Mouse (Mus musculus): ENCODE measurements at regions not wholly inside any gene's neighbourhood (a gene's known extent, or its start where the extent isn't known, plus 50 kb on each side); places are given as distances from the start of the nearest gene placed in this dataset.
"Not testable (repeated sequence)": the region's sequence is repeated elsewhere in the genome, so short reads cannot be mapped to it uniquely, and the experiment has no call there.

- no peaks in the 10 kb centered on the region for H3K27me3 ChIP-seq (ENCODE audit: control insufficient read depth, insufficient read depth, low read length)
- 94% methylated on average over 6 of the region's 6 CpGs for WGBS
- ATAC-seq (replicated peaks; ENCODE audit: insufficient number of reproducible peaks, low FRiP score, low TSS enrichment, low read depth) = no peak
Measured at GRCm38 (mm10) chr5:28784339-28784966, 317.4 kb upstream of the Shh start.

GRCm38 (mm10) chr5:28775648-28776359 is 308.7 kb upstream of the Shh start:
- ATAC-seq (replicated peaks; ENCODE audit: insufficient number of reproducible peaks, low FRiP score, low TSS enrichment, low read depth) (no peak), DNase-seq (ENCODE audit: low spot score) (no peak)
- Histone ChIP-seq H3K9me3 (replicated peaks; ENCODE audit: control insufficient read depth, low read length) (no peaks in the 10 kb centered on the region), H3K4me3 (ENCODE audit: low read depth, low read length) (no peak overlapping the region), H3K4me1 (ENCODE audit: control insufficient read depth, insufficient read depth, low read length) (no peaks in the 10 kb centered on the region), H3K36me3 (replicated peaks; ENCODE audit: control insufficient read depth, insufficient read depth, low read depth, low read length) (no peaks in the 10 kb centered on the region), H3K27ac (replicated peaks; ENCODE audit: low read depth, low read length) (no peak overlapping the region), H3K9ac (replicated peaks; ENCODE audit: low read length) (no peak overlapping the region), H3K4me2 (ENCODE audit: low read depth, low read length) (no peak overlapping the region), H3K27me3 (ENCODE audit: control insufficient read depth, insufficient read depth, low read length) (no peaks in the 10 kb centered on the region)
- 73% methylated on average over 2 of the region's 2 CpGs for WGBS

More at GRCm38 (mm10) chr5:28784339-28784966, 317.4 kb upstream of the Shh start:
- DNase-seq (ENCODE audit: low spot score) = no peak
- Histone ChIP-seq H3K4me1 (ENCODE audit: control insufficient read depth, insufficient read depth, low read length) (no peaks in the 10 kb centered on the region), H3K9me3 (replicated peaks; ENCODE audit: control insufficient read depth, low read length) (no peaks in the 10 kb centered on the region), H3K36me3 (replicated peaks; ENCODE audit: control insufficient read depth, insufficient read depth, low read depth, low read length) (no peaks in the 10 kb centered on the region), H3K4me2 (ENCODE audit: low read depth, low read length) (no peak overlapping the region), H3K9ac (replicated peaks; ENCODE audit: low read length) (no peak overlapping the region), H3K27ac (replicated peaks; ENCODE audit: low read depth, low read length) (no peak overlapping the region), H3K4me3 (ENCODE audit: low read depth, low read length) (no peak overlapping the region)

GRCm38 (mm10) chr5:28771796-28772195 is 304.7 kb upstream of the Shh start:
- no peak for DNase-seq (ENCODE audit: low spot score)

GRCm38 (mm10) chr5:28756171-28756948 is 289.3 kb upstream of the Shh start:
- H3K36me3 ChIP-seq (replicated peaks; ENCODE audit: control insufficient read depth, insufficient read depth, low read depth, low read length) = no peaks in the 10 kb centered on the region
- no peak overlapping the region for H3K4me2 ChIP-seq (ENCODE audit: low read depth, low read length)
- ATAC-seq (replicated peaks; ENCODE audit: insufficient number of reproducible peaks, low FRiP score, low TSS enrichment, low read depth) = no peak
- no peak for DNase-seq (ENCODE audit: low spot score)
- no peak overlapping the region for H3K27ac ChIP-seq (replicated peaks; ENCODE audit: low read depth, low read length)
- no peaks in the 10 kb centered on the region for H3K4me1 ChIP-seq (ENCODE audit: control insufficient read depth, insufficient read depth, low read length)
- H3K9me3 ChIP-seq (replicated peaks; ENCODE audit: control insufficient read depth, low read length) = no peaks in the 10 kb centered on the region
- no peak overlapping the region for H3K4me3 ChIP-seq (ENCODE audit: low read depth, low read length)
- no peaks in the 10 kb centered on the region for H3K27me3 ChIP-seq (ENCODE audit: control insufficient read depth, insufficient read depth, low read length)
- WGBS = 84% methylated on average over 6 of the region's 6 CpGs
- H3K9ac ChIP-seq (replicated peaks; ENCODE audit: low read length) = no peak overlapping the region

More at GRCm38 (mm10) chr5:28771796-28772195, 304.7 kb upstream of the Shh start:
- Histone ChIP-seq H3K4me3 (ENCODE audit: low read depth, low read length) (no peak overlapping the region), H3K36me3 (replicated peaks; ENCODE audit: control insufficient read depth, insufficient read depth, low read depth, low read length) (no peaks in the 10 kb centered on the region), H3K4me1 (ENCODE audit: control insufficient read depth, insufficient read depth, low read length) (no peaks in the 10 kb centered on the region), H3K4me2 (ENCODE audit: low read depth, low read length) (no peak overlapping the region), H3K27me3 (ENCODE audit: control insufficient read depth, insufficient read depth, low read length) (no peaks in the 10 kb centered on the region), H3K9me3 (replicated peaks; ENCODE audit: control insufficient read depth, low read length) (no peaks in the 10 kb centered on the region), H3K27ac (replicated peaks; ENCODE audit: low read depth, low read length) (no peak overlapping the region), H3K9ac (replicated peaks; ENCODE audit: low read length) (no peak overlapping the region)
- ATAC-seq (replicated peaks; ENCODE audit: insufficient number of reproducible peaks, low FRiP score, low TSS enrichment, low read depth) = no peak
- WGBS = 98% methylated on average over 1 of the region's 1 CpGs

GRCm38 (mm10) chr5:28751821-28752220 is 284.8 kb upstream of the Shh start:
- H3K9ac ChIP-seq (replicated peaks; ENCODE audit: low read length); ATAC-seq (replicated peaks; ENCODE audit: insufficient number of reproducible peaks, low FRiP score, low TSS enrichment, low read depth): not testable (repeated sequence)

GRCm38 (mm10) chr5:28734768-28735167 is 267.7 kb upstream of the Shh start:
- DNase-seq (ENCODE audit: low spot score) (no peak), ATAC-seq (replicated peaks; ENCODE audit: insufficient number of reproducible peaks, low FRiP score, low TSS enrichment, low read depth) (no peak)
- H3K4me3 ChIP-seq (ENCODE audit: low read depth, low read length) = no peak overlapping the region
- no peaks in the 10 kb centered on the region for H3K9me3 ChIP-seq (replicated peaks; ENCODE audit: control insufficient read depth, low read length)
- H3K36me3 ChIP-seq (replicated peaks; ENCODE audit: control insufficient read depth, insufficient read depth, low read depth, low read length) = no peaks in the 10 kb centered on the region
- 86% methylated on average over 3 of the region's 3 CpGs for WGBS
- no peaks in the 10 kb centered on the region for H3K27me3 ChIP-seq (ENCODE audit: control insufficient read depth, insufficient read depth, low read length)
- H3K4me2 ChIP-seq (ENCODE audit: low read depth, low read length) = no peak overlapping the region
- no peak overlapping the region for H3K9ac ChIP-seq (replicated peaks; ENCODE audit: low read length)
- no peaks in the 10 kb centered on the region for H3K4me1 ChIP-seq (ENCODE audit: control insufficient read depth, insufficient read depth, low read length)
- no peak overlapping the region for H3K27ac ChIP-seq (replicated peaks; ENCODE audit: low read depth, low read length)

More at GRCm38 (mm10) chr5:28751821-28752220, 284.8 kb upstream of the Shh start:
- H3K27ac ChIP-seq (replicated peaks; ENCODE audit: low read depth, low read length); H3K9me3 ChIP-seq (replicated peaks; ENCODE audit: control insufficient read depth, low read length); H3K4me1 ChIP-seq (ENCODE audit: control insufficient read depth, insufficient read depth, low read length); DNase-seq (ENCODE audit: low spot score); H3K36me3 ChIP-seq (replicated peaks; ENCODE audit: control insufficient read depth, insufficient read depth, low read depth, low read length); H3K4me2 ChIP-seq (ENCODE audit: low read depth, low read length); H3K27me3 ChIP-seq (ENCODE audit: control insufficient read depth, insufficient read depth, low read length); H3K4me3 ChIP-seq (ENCODE audit: low read depth, low read length): not testable (repeated sequence)

GRCm38 (mm10) chr5:28722067-28722466 is 255.0 kb upstream of the Shh start:
- H3K9me3 ChIP-seq (replicated peaks; ENCODE audit: control insufficient read depth, low read length) = no peaks in the 10 kb centered on the region
- no peaks in the 10 kb centered on the region for H3K4me1 ChIP-seq (ENCODE audit: control insufficient read depth, insufficient read depth, low read length)
- 84% methylated on average over 3 of the region's 3 CpGs for WGBS
- H3K4me3 ChIP-seq (ENCODE audit: low read depth, low read length) = no peak overlapping the region
- H3K27ac ChIP-seq (replicated peaks; ENCODE audit: low read depth, low read length) = no peak overlapping the region
- H3K36me3 ChIP-seq (replicated peaks; ENCODE audit: control insufficient read depth, insufficient read depth, low read depth, low read length) = no peaks in the 10 kb centered on the region
- no peak overlapping the region for H3K4me2 ChIP-seq (ENCODE audit: low read depth, low read length)
- H3K9ac ChIP-seq (replicated peaks; ENCODE audit: low read length) = no peak overlapping the region
- DNase-seq (ENCODE audit: low spot score) (no peak), ATAC-seq (replicated peaks; ENCODE audit: insufficient number of reproducible peaks, low FRiP score, low TSS enrichment, low read depth) (no peak)
- no peaks in the 10 kb centered on the region for H3K27me3 ChIP-seq (ENCODE audit: control insufficient read depth, insufficient read depth, low read length)

- WGBS = 95% methylated on average over 4 of the region's 4 CpGs
- H3K27ac ChIP-seq (replicated peaks; ENCODE audit: low read depth, low read length) = no peak overlapping the region
- no peaks in the 10 kb centered on the region for H3K4me1 ChIP-seq (ENCODE audit: control insufficient read depth, insufficient read depth, low read length)
- no peaks in the 10 kb centered on the region for H3K27me3 ChIP-seq (ENCODE audit: control insufficient read depth, insufficient read depth, low read length)
- H3K4me2 ChIP-seq (ENCODE audit: low read depth, low read length) = no peak overlapping the region
- ATAC-seq (replicated peaks; ENCODE audit: insufficient number of reproducible peaks, low FRiP score, low TSS enrichment, low read depth) = no peak
- H3K9me3 ChIP-seq (replicated peaks; ENCODE audit: control insufficient read depth, low read length) = no peaks in the 10 kb centered on the region
- no peak for DNase-seq (ENCODE audit: low spot score)
- H3K9ac ChIP-seq (replicated peaks; ENCODE audit: low read length) = no peak overlapping the region
- no peaks in the 10 kb centered on the region for H3K36me3 ChIP-seq (replicated peaks; ENCODE audit: control insufficient read depth, insufficient read depth, low read depth, low read length)
- H3K4me3 ChIP-seq (ENCODE audit: low read depth, low read length) = no peak overlapping the region
Measured at GRCm38 (mm10) chr5:28714978-28715377, 247.9 kb upstream of the Shh start.
